Mouse (Mus musculus) bone marrow, adult 2 months (tissue): ENCODE measurements around the gene Nufip2. TPM values are rescaled to one million over a fixed set of nuclear protein-coding genes. Genes with fewer than 3 reads are reported as not detected.

Source experiments
- H3K27ac ChIP-seq: fragments of 200-500 bp; 2 replicates; pipeline ENCODE4 v1.5.1; 2012; ENCODE audit warnings: low read depth, mild to moderate bottlenecking, control low read depth, inconsistent platforms, low read length; ENCODE audit not compliant: control insufficient read depth, poor library complexity, insufficient read depth
- H3K4me1 ChIP-seq: fragments of 200-500 bp; 2 replicates; pipeline ENCODE4 v1.6.1; 2011; ENCODE audit warnings: low read length; ENCODE audit not compliant: control insufficient read depth, insufficient read depth
- H3K4me3 ChIP-seq: fragments of 200-500 bp; replicated peaks from 2 replicates; pipeline ENCODE3; 2011; ENCODE audit warnings: mild to moderate bottlenecking, low read depth, low read length, control low read depth; ENCODE audit not compliant: control insufficient read depth
- CTCF ChIP-seq: fragments of 200-500 bp; IDR thresholded peaks from 2 replicates; pipeline ENCODE4 v1.5.1; 2011; ENCODE audit warnings: low read length, control low read depth; ENCODE audit not compliant: control insufficient read depth, insufficient read depth
- POLR2A ChIP-seq: fragments of 200-500 bp; IDR thresholded peaks from 2 replicates; pipeline ENCODE4 v1.6.1; 2011; ENCODE audit warnings: low read depth, mild to moderate bottlenecking, control low read depth, low read length, borderline replicate concordance; ENCODE audit not compliant: control insufficient read depth
- WGBS: fragments of 180-500 bp; shearing (Covaris S2); methylation state at CpG from one replicate; pipeline ENCODE4 v1.1.7; 2018; 5-methylcytosine and 5-hydroxymethylcytosine counted together
- polyA plus RNA-seq: library from polyadenylated mRNA; stranded (reverse); fragments of >200 nt; gene quantifications from 2 replicates; pipeline ENCODE4 v1.2.4, GENCODE M21; 2011; ENCODE audit warnings: low replicate concordance; ENCODE audit not compliant: missing spikeins, insufficient read depth, insufficient read length

The Nufip2 gene
- polyA plus RNA-seq, 1 experiment, result 22.5 TPM

GRCm38 (mm10) chr11:77672746-77673145 lies 13.2 kb upstream of the Nufip2 start:
- no peak for TF ChIP-seq POLR2A
- TF ChIP-seq CTCF, result no peak
- no peak overlapping the region for H3K4me3 ChIP-seq
- H3K27ac ChIP-seq, result no peak overlapping the region
- 95% methylated on average over 2 of the region's 2 CpGs for WGBS
- no peaks in the 10 kb centered on the region for H3K4me1 ChIP-seq

GRCm38 (mm10) chr11:77673428-77673991 lies 12.4 kb upstream of the Nufip2 start:
- Histone ChIP-seq H3K27ac (no peak overlapping the region), H3K4me3 (no peak overlapping the region), H3K4me1 (no peaks in the 10 kb centered on the region)
- TF ChIP-seq POLR2A (no peak), CTCF (peak; percentile 52)
- 78% methylated on average over 4 of the region's 4 CpGs for WGBS

- TF ChIP-seq POLR2A, result no peak
- no peak for TF ChIP-seq CTCF
- no peak overlapping the region for H3K4me3 ChIP-seq
- no peak overlapping the region for H3K27ac ChIP-seq
- H3K4me1 ChIP-seq, result no peaks in the 10 kb centered on the region
- WGBS, result 26% methylated on average over 2 of the region's 2 CpGs
These were observed 5.9 kb upstream of the Nufip2 start for GRCm38 (mm10) chr11:77680018-77680417.

GRCm38 (mm10) chr11:77684896-77685295 lies 1.1 kb upstream of the Nufip2 start:
- TF ChIP-seq CTCF (no peak), POLR2A (no peak)
- Histone ChIP-seq H3K4me3 (no peak overlapping the region), H3K27ac (no peak overlapping the region), H3K4me1 (no peaks in the 10 kb centered on the region)
- 48% methylated on average over 2 of the region's 2 CpGs for WGBS

- WGBS, result under 1% methylated on average over 28 of the region's 30 CpGs
- Histone ChIP-seq H3K4me1 (no peaks in the 10 kb centered on the region), H3K27ac (peak overlapping the region; percentile 93), H3K4me3 (peak overlapping the region; percentile 92)
- TF ChIP-seq CTCF (no peak), POLR2A (no peak)
These were observed 438 bp downstream of the Nufip2 start for GRCm38 (mm10) chr11:77686346-77686840.

- H3K4me3 ChIP-seq, result peak overlapping the region; percentile 92
- H3K27ac ChIP-seq, result peak overlapping the region; percentile 93
- H3K4me1 ChIP-seq, result no peaks in the 10 kb centered on the region
- TF ChIP-seq CTCF (no peak), POLR2A (peak; percentile 57; the same call in 1 of the 2 replicates)
- WGBS, result under 1% methylated on average over 64 of the region's 76 CpGs
These were observed 1.0 kb downstream of the Nufip2 start for GRCm38 (mm10) chr11:77686841-77687540.

- Histone ChIP-seq H3K4me1 (no peaks in the 10 kb centered on the region), H3K27ac (peak overlapping the region; percentile 93), H3K4me3 (peak overlapping the region; percentile 69)
- under 1% methylated on average over 40 of the region's 40 CpGs for WGBS
- no peak for TF ChIP-seq POLR2A
- no peak for TF ChIP-seq CTCF
These were observed 1.7 kb downstream of the Nufip2 start for GRCm38 (mm10) chr11:77687541-77688131.

- Histone ChIP-seq H3K4me3 (no peak overlapping the region), H3K27ac (no peak overlapping the region), H3K4me1 (no peaks in the 10 kb centered on the region)
- 88% methylated on average over 3 of the region's 3 CpGs for WGBS
- no peak for TF ChIP-seq CTCF
- TF ChIP-seq POLR2A, result no peak
These were observed 7.1 kb downstream of the Nufip2 start for GRCm38 (mm10) chr11:77693026-77693425.
